Mouse (Mus musculus): ENCODE results near the gene Dnmt3a. TPM values are rescaled to one million over a fixed set of nuclear protein-coding genes. Genes with fewer than 3 reads are reported as not detected.

The Dnmt3a gene
- polyA plus RNA-seq, 1 experiment, result 4.6 TPM

DNA sequence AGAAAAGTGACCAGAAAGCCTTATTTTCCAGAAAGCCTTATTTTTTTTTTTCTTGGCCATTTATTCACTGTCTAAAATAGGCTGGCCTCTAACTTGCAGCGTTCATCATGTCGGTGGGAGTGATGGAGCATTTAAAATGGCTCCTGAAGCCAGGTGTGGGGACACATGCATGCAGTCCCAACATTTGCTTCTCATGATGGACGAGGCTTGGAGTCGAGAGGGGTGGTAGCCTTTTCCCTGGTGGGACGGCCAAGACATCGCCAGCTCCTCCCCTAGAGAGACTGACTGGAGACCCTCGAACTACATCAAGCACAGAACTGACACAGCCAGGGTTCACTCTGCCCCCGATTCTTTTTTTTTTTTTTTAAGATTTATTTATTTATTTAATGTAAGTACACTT lies 13.6 kb upstream of the Dnmt3a start:
- Histone ChIP-seq H3ac (ENCODE audit: control insufficient read depth, insufficient read length, low read depth) (no peak overlapping the region), H3K36me3 (ENCODE audit: control insufficient read depth, insufficient read depth) (no peaks in the 10 kb centered on the region), H3K4me3 (ENCODE audit: insufficient read depth, poor library complexity, severe bottlenecking) (no peak overlapping the region), H3K79me2 (ENCODE audit: control insufficient read depth, insufficient read depth) (no peaks in the 10 kb centered on the region), H3K79me3 (ENCODE audit: low read depth) (no peaks in the 10 kb centered on the region), H3K27me3 (ENCODE audit: control insufficient read depth, insufficient read depth, insufficient read length) (no peaks in the 10 kb centered on the region)
- TF ChIP-seq CEBPB (IDR thresholded peaks at IDR 0.05; ENCODE audit: low read depth) (no peak), MYOG (IDR thresholded peaks at IDR 0.05; ENCODE audit: control insufficient read depth, extremely low read depth, insufficient read length) (no peak), FOSL1 (IDR thresholded peaks at IDR 0.05; ENCODE audit: insufficient read depth, low read length, poor library complexity, severe bottlenecking) (no peak), USF1 (IDR thresholded peaks at IDR 0.05; ENCODE audit: low read depth) (no peak), MAX (IDR thresholded peaks at IDR 0.05) (no peak), CTCF (IDR thresholded peaks at IDR 0.05; ENCODE audit: control insufficient read depth, insufficient read depth, insufficient read length) (no peak), MYOD1 (IDR thresholded peaks at IDR 0.05; ENCODE audit: control insufficient read depth, insufficient read length, low read depth) (no peak)

DNA sequence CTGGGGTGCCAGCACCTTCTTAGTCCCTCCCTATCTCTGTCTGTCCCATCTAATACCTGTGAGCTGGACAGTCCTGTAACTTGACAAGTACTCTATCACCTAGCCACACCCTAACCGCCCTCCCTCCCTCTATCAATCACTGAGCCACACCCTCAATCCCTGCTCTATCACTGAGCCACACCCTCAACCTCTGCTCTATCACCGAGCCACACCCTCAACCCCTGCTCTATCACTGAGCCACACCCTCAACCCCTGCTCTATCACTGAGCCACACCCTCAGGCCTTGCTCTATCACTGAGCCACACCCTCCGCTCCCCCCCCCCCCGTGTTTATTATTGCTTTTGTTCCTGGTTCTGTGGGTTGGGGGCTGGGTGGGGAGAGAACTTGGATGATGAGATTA lies 10.2 kb upstream of the Dnmt3a start:
- H3K36me3 ChIP-seq (ENCODE audit: control insufficient read depth, insufficient read depth), result no peaks in the 10 kb centered on the region
- H3K4me3 ChIP-seq (ENCODE audit: insufficient read depth, poor library complexity, severe bottlenecking), result no peak overlapping the region
- H3ac ChIP-seq (ENCODE audit: control insufficient read depth, insufficient read length, low read depth), result no peak overlapping the region
- no peaks in the 10 kb centered on the region for H3K79me2 ChIP-seq (ENCODE audit: control insufficient read depth, insufficient read depth)
- no peaks in the 10 kb centered on the region for H3K27me3 ChIP-seq (ENCODE audit: control insufficient read depth, insufficient read depth, insufficient read length)
- no peak for TF ChIP-seq MYOG (IDR thresholded peaks at IDR 0.05; ENCODE audit: control insufficient read depth, extremely low read depth, insufficient read length)
- TF ChIP-seq MAX (IDR thresholded peaks at IDR 0.05), result no peak
- no peak for TF ChIP-seq MYOD1 (IDR thresholded peaks at IDR 0.05; ENCODE audit: control insufficient read depth, insufficient read length, low read depth)
- no peak for TF ChIP-seq CTCF (IDR thresholded peaks at IDR 0.05; ENCODE audit: control insufficient read depth, insufficient read depth, insufficient read length)
- no peak for TF ChIP-seq FOSL1 (IDR thresholded peaks at IDR 0.05; ENCODE audit: insufficient read depth, low read length, poor library complexity, severe bottlenecking)
- TF ChIP-seq USF1 (IDR thresholded peaks at IDR 0.05; ENCODE audit: low read depth), result no peak
- no peak for TF ChIP-seq CEBPB (IDR thresholded peaks at IDR 0.05; ENCODE audit: low read depth)
- no peaks in the 10 kb centered on the region for H3K79me3 ChIP-seq (ENCODE audit: low read depth)

- Histone ChIP-seq H3K27me3 (ENCODE audit: control insufficient read depth, insufficient read depth, insufficient read length) (peaks cover 11% of the 10 kb centered on the region), H3K79me3 (ENCODE audit: low read depth) (no peaks in the 10 kb centered on the region), H3K4me3 (ENCODE audit: insufficient read depth, poor library complexity, severe bottlenecking) (no peak overlapping the region), H3K79me2 (ENCODE audit: control insufficient read depth, insufficient read depth) (no peaks in the 10 kb centered on the region), H3ac (ENCODE audit: control insufficient read depth, insufficient read length, low read depth) (no peak overlapping the region), H3K36me3 (ENCODE audit: control insufficient read depth, insufficient read depth) (no peaks in the 10 kb centered on the region)
- TF ChIP-seq MAX (IDR thresholded peaks at IDR 0.05), result no peak
- TF ChIP-seq CEBPB (IDR thresholded peaks at IDR 0.05; ENCODE audit: low read depth), result no peak
- no peak for TF ChIP-seq MYOD1 (IDR thresholded peaks at IDR 0.05; ENCODE audit: control insufficient read depth, insufficient read length, low read depth)
- TF ChIP-seq USF1 (IDR thresholded peaks at IDR 0.05; ENCODE audit: low read depth), result no peak
- TF ChIP-seq MYOG (IDR thresholded peaks at IDR 0.05; ENCODE audit: control insufficient read depth, extremely low read depth, insufficient read length), result no peak
- TF ChIP-seq FOSL1 (IDR thresholded peaks at IDR 0.05; ENCODE audit: insufficient read depth, low read length, poor library complexity, severe bottlenecking), result no peak
- TF ChIP-seq CTCF (IDR thresholded peaks at IDR 0.05; ENCODE audit: control insufficient read depth, insufficient read depth, insufficient read length), result no peak
Measured at GRCm38 (mm10) chr12:3799551-3799950, 6.3 kb upstream of the Dnmt3a start.

DNA sequence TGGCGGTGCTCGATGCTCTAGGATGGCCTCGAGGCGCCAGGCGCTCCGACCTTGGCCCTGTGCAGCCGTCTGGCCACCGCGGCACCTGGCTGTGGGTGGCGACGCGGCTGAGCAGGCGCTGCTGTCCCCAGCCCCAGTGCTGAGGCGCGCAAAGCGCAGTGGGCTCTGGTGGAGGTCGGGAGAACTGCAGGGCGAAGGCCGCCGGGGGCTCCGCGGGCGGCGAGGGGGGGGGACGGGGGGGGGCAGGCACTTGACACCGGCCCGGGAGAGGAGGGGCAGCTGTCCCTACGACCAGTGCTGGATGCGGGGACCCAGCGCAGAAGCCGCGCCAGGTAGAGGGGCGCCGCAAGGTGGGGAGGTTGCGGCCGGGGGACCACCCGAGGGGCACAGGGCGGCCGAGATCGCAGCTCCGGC lies 471 bp downstream of the Dnmt3a start:
- no peaks in the 10 kb centered on the region for H3K36me3 ChIP-seq (ENCODE audit: control insufficient read depth, insufficient read depth)
- peaks cover 11% of the 10 kb centered on the region for H3K27me3 ChIP-seq (ENCODE audit: control insufficient read depth, insufficient read depth, insufficient read length)
- H3K79me3 ChIP-seq (ENCODE audit: low read depth), result peaks cover 2% of the 10 kb centered on the region
- peak overlapping the region; percentile 76 for H3ac ChIP-seq (ENCODE audit: control insufficient read depth, insufficient read length, low read depth)
- H3K79me2 ChIP-seq (ENCODE audit: control insufficient read depth, insufficient read depth), result peaks cover 6% of the 10 kb centered on the region
- peak overlapping the region; percentile 41 for H3K4me3 ChIP-seq (ENCODE audit: insufficient read depth, poor library complexity, severe bottlenecking)
- TF ChIP-seq CTCF (IDR thresholded peaks at IDR 0.05; ENCODE audit: control insufficient read depth, insufficient read depth, insufficient read length), result peak; percentile 79
- no peak for TF ChIP-seq USF1 (IDR thresholded peaks at IDR 0.05; ENCODE audit: low read depth)
- TF ChIP-seq MAX (IDR thresholded peaks at IDR 0.05), result peak; percentile 34

DNA sequence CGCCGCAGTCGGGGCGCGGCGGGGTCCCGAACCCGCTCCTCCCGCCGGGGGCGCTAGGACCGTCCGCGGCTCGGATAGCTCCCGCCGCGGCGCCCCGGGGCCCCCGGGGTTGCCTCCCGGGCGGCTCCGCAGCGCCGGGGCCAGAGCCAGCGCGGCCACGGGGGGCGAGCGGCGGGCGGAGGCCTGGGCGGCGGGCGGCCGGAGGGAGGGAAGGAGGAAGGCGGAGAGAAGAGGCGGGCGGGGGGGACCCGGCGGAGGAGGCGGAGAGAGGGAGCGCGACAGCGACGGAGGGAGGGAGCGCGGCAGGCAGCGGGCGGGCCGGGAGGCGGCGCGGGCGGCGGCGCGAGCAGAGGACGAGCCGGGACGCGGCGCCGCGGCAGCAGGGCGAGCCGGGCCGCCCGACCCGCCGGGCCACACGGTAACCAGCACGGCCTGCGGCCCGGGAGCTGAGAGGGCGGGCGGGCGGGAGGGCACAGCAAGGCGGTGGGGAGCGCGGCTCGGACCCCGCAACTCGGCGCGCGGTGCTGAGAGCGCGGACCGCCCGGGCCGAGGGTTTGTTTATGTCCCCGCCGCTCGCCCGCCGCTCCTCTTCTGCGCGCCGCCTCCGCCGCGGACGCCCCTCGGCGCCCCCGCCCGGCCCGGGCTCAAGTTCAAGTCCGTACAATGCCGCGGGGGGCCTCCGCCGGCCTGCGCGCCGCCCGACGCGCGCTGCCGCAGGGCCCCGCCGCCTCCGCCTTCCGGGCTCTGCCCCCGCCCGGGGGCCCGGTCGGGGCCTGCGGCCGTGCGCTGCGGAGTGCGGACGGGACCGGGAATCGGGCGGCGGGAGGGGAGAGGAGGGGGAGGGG lies 1.1 kb downstream of the Dnmt3a start:
- Histone ChIP-seq H3K36me3 (ENCODE audit: control insufficient read depth, insufficient read depth) (no peaks in the 10 kb centered on the region), H3K27me3 (ENCODE audit: control insufficient read depth, insufficient read depth, insufficient read length) (peaks cover 11% of the 10 kb centered on the region), H3ac (ENCODE audit: control insufficient read depth, insufficient read length, low read depth) (peak overlapping the region; percentile 76), H3K79me3 (ENCODE audit: low read depth) (peaks cover 2% of the 10 kb centered on the region), H3K79me2 (ENCODE audit: control insufficient read depth, insufficient read depth) (peaks cover 6% of the 10 kb centered on the region), H3K4me3 (ENCODE audit: insufficient read depth, poor library complexity, severe bottlenecking) (peak overlapping the region; percentile 41)
- TF ChIP-seq FOSL1 (IDR thresholded peaks at IDR 0.05; ENCODE audit: insufficient read depth, low read length, poor library complexity, severe bottlenecking), result no peak
- no peak for TF ChIP-seq MAX (IDR thresholded peaks at IDR 0.05)
- no peak for TF ChIP-seq MYOD1 (IDR thresholded peaks at IDR 0.05; ENCODE audit: control insufficient read depth, insufficient read length, low read depth)
- no peak for TF ChIP-seq CTCF (IDR thresholded peaks at IDR 0.05; ENCODE audit: control insufficient read depth, insufficient read depth, insufficient read length)
- TF ChIP-seq USF1 (IDR thresholded peaks at IDR 0.05; ENCODE audit: low read depth), result no peak
- TF ChIP-seq CEBPB (IDR thresholded peaks at IDR 0.05; ENCODE audit: low read depth), result no peak
- TF ChIP-seq MYOG (IDR thresholded peaks at IDR 0.05; ENCODE audit: control insufficient read depth, extremely low read depth, insufficient read length), result no peak

All from C2C12 (cell line).